Mouse (Mus musculus) embryonic stem cell, embryonic (primary cell): ENCODE results near the gene Manbal.

ENCODE experiments used
- CTCF ChIA-PET, 4 experiments: fragments of 300-600 bp in 2 of 4; fragments of 350-600 bp in 2 of 4; sonication (Branson Sonifier 250); formaldehyde crosslinking; loops; one replicate each; lab custom pipeline; 2022; ENCODE audit warnings: inconsistent platforms in 2 of 4; lab: Charles Lee
- POLR2A ChIA-PET, 4 experiments: fragments of 300-600 bp in 2 of 4; fragments of 350-600 bp in 2 of 4; sonication (Branson Sonifier 250); formaldehyde crosslinking; loops; one replicate each; lab custom pipeline; 2022; ENCODE audit warnings: antibody characterized with exemption in 4 of 4, inconsistent platforms in 1 of 4; lab: Charles Lee

Manbal gene

GRCm38 (mm10) chr2:157428351-157429139 lies 61.2 kb downstream of the Manbal start:
- CTCF ChIA-PET = interaction anchor here in 2 of 4 experiments (0.5 to 3.9 kb wide), 6 partner anchors 29 to 1940 kb away, joined by 3 to 20 read pairs (median 8); no protein-coding TSS in a partner anchor

GRCm38 (mm10) chr2:157429735-157430134 lies 62.3 kb downstream of the Manbal start:
- POLR2A ChIA-PET = interaction anchor here in 3 of 4 experiments (0.6 to 36.4 kb wide), 12 partner anchors 7 to 88 kb away, joined by 3 to 1391 read pairs (median 4); partner anchors contain the start of gene Src (in 3 of the 3)
- CTCF ChIA-PET = interaction anchor here in 2 of 4 experiments (0.8 to 2.4 kb wide), 4 partner anchors 9 to 89 kb away, joined by 3 to 10 read pairs (median 3); no protein-coding TSS in a partner anchor

More at GRCm38 (mm10) chr2:157428351-157429139, 61.2 kb downstream of the Manbal start:
- POLR2A ChIA-PET = interaction anchor here in 3 of 4 experiments (0.6 to 36.4 kb wide), 16 partner anchors 8 to 69 kb away, joined by 3 to 1391 read pairs (median 4); partner anchors contain the start of gene Src (in 3 of the 3)

GRCm38 (mm10) chr2:157430667-157431429 lies 63.5 kb downstream of the Manbal start:
- POLR2A ChIA-PET = interaction anchor here (0.6 to 36.4 kb wide), 23 partner anchors 6 to 1120 kb away, joined by 3 to 1391 read pairs (median 4); partner anchors contain the start of gene Src (in 2 of the 4)

DNA sequence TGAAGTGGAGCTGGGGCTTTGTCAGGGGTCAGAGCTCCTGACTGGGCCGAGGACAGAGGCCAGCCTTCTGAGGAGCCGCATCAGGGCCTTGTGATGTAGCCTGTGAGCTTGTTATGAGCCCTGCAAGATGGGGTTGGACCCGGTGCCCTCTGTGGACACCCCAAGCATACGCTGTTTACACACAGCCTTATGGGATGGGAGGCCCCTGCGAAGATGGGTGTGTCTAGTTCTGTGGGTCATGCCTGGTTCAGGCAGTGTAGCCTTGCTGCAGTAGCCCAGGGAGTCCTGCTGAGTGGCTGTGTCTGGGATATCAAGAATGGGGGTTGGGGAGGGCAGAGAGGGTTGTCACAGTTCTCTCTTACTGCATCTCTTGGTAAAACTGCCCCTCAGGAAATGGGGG lies 64.5 kb downstream of the Manbal start:
- ChIA-PET POLR2A (interaction anchor here in 3 of 4 experiments (0.8 to 36.4 kb wide), 16 partner anchors 12 to 723 kb away, joined by 3 to 1391 read pairs (median 4); partner anchors contain the start of gene Src (in 2 of the 3)), CTCF (interaction anchor here (0.5 to 2.0 kb wide), 8 partner anchors 20 to 242 kb away, joined by 3 to 8 read pairs (median 4); no protein-coding TSS in a partner anchor)

More at GRCm38 (mm10) chr2:157430667-157431429, 63.5 kb downstream of the Manbal start:
- CTCF ChIA-PET = interaction anchor here in 3 of 4 experiments (0.5 to 2.4 kb wide), 7 partner anchors 27 to 243 kb away, joined by 3 to 10 read pairs (median 5); no protein-coding TSS in a partner anchor

DNA sequence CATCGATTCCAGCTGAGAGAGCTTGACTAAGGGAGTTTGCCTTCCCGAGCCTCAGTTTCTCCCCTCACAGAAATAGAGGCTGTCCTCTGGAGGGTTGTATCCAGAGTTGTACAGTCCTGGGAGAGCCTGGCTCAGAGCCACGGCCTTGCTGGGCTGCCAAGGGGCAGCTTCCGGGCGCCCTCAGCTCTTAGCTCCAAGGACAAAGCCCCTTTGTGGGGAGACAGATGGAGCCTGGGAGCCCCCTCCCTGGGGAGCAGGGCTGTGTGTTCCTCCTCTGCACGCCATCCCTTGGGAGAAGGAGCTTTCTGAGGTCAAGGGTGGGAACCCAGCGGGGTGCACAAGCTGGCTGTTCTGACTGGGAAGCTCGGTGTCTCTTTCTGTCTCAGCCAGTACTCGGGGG lies 65.1 kb downstream of the Manbal start:
- CTCF ChIA-PET = interaction anchor here (0.7 to 2.0 kb wide), 5 partner anchors 20 to 94 kb away, joined by 3 to 8 read pairs (median 5); no protein-coding TSS in a partner anchor
- POLR2A ChIA-PET = interaction anchor here in 3 of 4 experiments (0.8 to 36.4 kb wide), 14 partner anchors 9 to 722 kb away, joined by 3 to 1391 read pairs (median 4); partner anchors contain the start of gene Src (in 2 of the 3)

GRCm38 (mm10) chr2:157434041-157434440 lies 66.6 kb downstream of the Manbal start:
- ChIA-PET POLR2A (interaction anchor here (0.6 to 36.4 kb wide), 25 partner anchors 7 to 1121 kb away, joined by 3 to 1391 read pairs (median 5); partner anchors contain the start of genes Src (in 2 of the 4), Manbal (in 1 of the 4) and Rbl1 (in 1 of the 4)), CTCF (interaction anchor here in 3 of 4 experiments (0.7 to 2.3 kb wide), 8 partner anchors 9 to 132 kb away, joined by 3 to 10 read pairs (median 4); no protein-coding TSS in a partner anchor)

GRCm38 (mm10) chr2:157434497-157434896 lies 67.1 kb downstream of the Manbal start:
- ChIA-PET POLR2A (interaction anchor here (0.6 to 36.4 kb wide), 25 partner anchors 8 to 1121 kb away, joined by 3 to 1391 read pairs (median 6); partner anchors contain the start of genes Src (in 2 of the 4), Manbal (in 1 of the 4) and Rbl1 (in 1 of the 4)), CTCF (interaction anchor here (0.6 to 2.3 kb wide), 10 partner anchors 10 to 461 kb away, joined by 3 to 10 read pairs (median 4); no protein-coding TSS in a partner anchor)

- POLR2A ChIA-PET = interaction anchor here (0.6 to 36.4 kb wide), 28 partner anchors 10 to 159 kb away, joined by 3 to 1391 read pairs (median 5); partner anchors contain the start of gene Src (in 2 of the 4)
- CTCF ChIA-PET = interaction anchor here (0.6 to 3.0 kb wide), 8 partner anchors 10 to 98 kb away, joined by 3 to 26 read pairs (median 4); no protein-coding TSS in a partner anchor
Measured at GRCm38 (mm10) chr2:157436496-157436895, 69.1 kb downstream of the Manbal start.

DNA sequence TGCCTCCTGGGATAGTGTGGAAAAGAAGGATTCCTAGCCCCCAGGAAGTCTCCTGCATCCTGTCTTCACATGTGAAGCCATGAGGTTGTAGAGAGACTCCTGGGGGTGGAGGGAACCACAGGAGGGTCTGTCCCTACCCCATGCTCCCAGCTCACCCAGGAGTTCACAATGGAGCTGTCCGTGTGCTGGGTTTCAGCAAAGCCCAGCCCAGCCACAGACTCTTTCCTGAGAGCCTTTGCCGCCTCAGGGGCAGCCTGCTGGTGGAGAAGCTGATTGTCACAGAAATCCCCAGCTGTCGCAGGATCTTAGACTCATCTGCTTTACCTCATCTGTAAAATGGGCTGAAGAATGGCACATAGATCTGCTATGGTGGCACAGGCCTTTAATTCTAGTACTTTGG lies 69.7 kb downstream of the Manbal start:
- ChIA-PET POLR2A (interaction anchor here (0.6 to 36.4 kb wide), 34 partner anchors 9 to 166 kb away, joined by 3 to 1391 read pairs (median 5); partner anchors contain the start of gene Src (in 2 of the 4)), CTCF (interaction anchor here (0.6 to 3.0 kb wide), 10 partner anchors 10 to 129 kb away, joined by 3 to 26 read pairs (median 4); no protein-coding TSS in a partner anchor)

DNA sequence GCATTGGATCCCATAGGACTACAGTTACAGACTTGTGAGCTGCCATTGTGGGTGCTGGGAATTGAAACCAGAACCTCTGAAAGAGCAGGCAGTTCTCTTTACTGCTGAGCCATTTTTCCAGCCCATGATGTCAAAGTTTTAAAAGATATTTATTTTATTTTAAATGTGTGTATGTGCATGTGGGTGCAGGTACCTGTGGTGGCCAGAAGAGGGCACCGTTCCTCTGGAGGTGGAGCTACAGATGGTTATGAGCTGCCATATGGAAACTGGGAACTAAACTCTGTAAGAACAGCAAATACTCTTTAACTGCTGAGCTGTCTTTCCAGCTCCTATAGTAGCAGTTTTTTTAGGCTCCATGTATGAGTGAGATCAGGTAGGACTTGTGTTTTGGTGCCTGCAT lies 74.0 kb downstream of the Manbal start:
- ChIA-PET CTCF (interaction anchor here in 3 of 4 experiments (0.9 to 1.5 kb wide), 3 partner anchors 15 to 17 kb away, joined by 3 to 12 read pairs (median 4); no protein-coding TSS in a partner anchor), POLR2A (interaction anchor here in 3 of 4 experiments (0.7 to 1.5 kb wide), 9 partner anchors 9 to 73 kb away, joined by 3 to 7 read pairs (median 4); no protein-coding TSS in a partner anchor)
